Mouse (Mus musculus): ENCODE measurements around the gene Eef1a2.

Eef1a2 gene

GRCm38 (mm10) chr2:181158471-181158870 lies 1.7 kb upstream of the Eef1a2 start:
- DNase-seq (ENCODE audit: low spot score) = no peak

- no peak for DNase-seq (ENCODE audit: low spot score)
Measured at GRCm38 (mm10) chr2:181157716-181158302, 995 bp upstream of the Eef1a2 start.

GRCm38 (mm10) chr2:181157180-181157579 lies 366 bp upstream of the Eef1a2 start:
- DNase-seq (ENCODE audit: low spot score) = no peak

GRCm38 (mm10) chr2:181155801-181156200 lies 1.0 kb downstream of the Eef1a2 start:
- DNase-seq (ENCODE audit: low spot score) = no peak

GRCm38 (mm10) chr2:181154831-181155415 lies 1.9 kb downstream of the Eef1a2 start:
- no peak for DNase-seq (ENCODE audit: low spot score)

GRCm38 (mm10) chr2:181154361-181154760 lies 2.5 kb downstream of the Eef1a2 start:
- DNase-seq (ENCODE audit: low spot score) = no peak

- DNase-seq (ENCODE audit: low spot score) = peak; percentile 11
Measured at GRCm38 (mm10) chr2:181153837-181154236, 3.0 kb downstream of the Eef1a2 start.

GRCm38 (mm10) chr2:181153131-181153530 lies 3.7 kb downstream of the Eef1a2 start:
- no peak for DNase-seq (ENCODE audit: low spot score)

GRCm38 (mm10) chr2:181152701-181153100 lies 4.1 kb downstream of the Eef1a2 start:
- DNase-seq (ENCODE audit: low spot score) = no peak

- no peak for DNase-seq (ENCODE audit: low spot score)
Measured at GRCm38 (mm10) chr2:181150281-181150680, 6.5 kb downstream of the Eef1a2 start.

GRCm38 (mm10) chr2:181148318-181148955 lies 8.4 kb downstream of the Eef1a2 start:
- DNase-seq (ENCODE audit: low spot score) = no peak

- DNase-seq (ENCODE audit: low spot score) = no peak
Measured at GRCm38 (mm10) chr2:181147546-181148317, 9.1 kb downstream of the Eef1a2 start.

- DNase-seq (ENCODE audit: low spot score) = no peak
Measured at GRCm38 (mm10) chr2:181146976-181147545, 9.8 kb downstream of the Eef1a2 start.

- DNase-seq (ENCODE audit: low spot score) = no peak
Measured at GRCm38 (mm10) chr2:181144675-181145074, 12.1 kb downstream of the Eef1a2 start.

GRCm38 (mm10) chr2:181143509-181144276 lies 13.1 kb downstream of the Eef1a2 start:
- DNase-seq (ENCODE audit: low spot score) = no peak

- no peak for DNase-seq (ENCODE audit: low spot score)
Measured at GRCm38 (mm10) chr2:181142703-181143135, 14.1 kb downstream of the Eef1a2 start.

GRCm38 (mm10) chr2:181139641-181140193 lies 17.1 kb downstream of the Eef1a2 start:
- DNase-seq (ENCODE audit: low spot score) = no peak

GRCm38 (mm10) chr2:181136934-181137333 lies 19.9 kb downstream of the Eef1a2 start:
- no peak for DNase-seq (ENCODE audit: low spot score)

GRCm38 (mm10) chr2:181135446-181135818 lies 21.4 kb downstream of the Eef1a2 start:
- no peak for DNase-seq (ENCODE audit: low spot score)

- no peak for DNase-seq (ENCODE audit: low spot score)
Measured at GRCm38 (mm10) chr2:181134591-181135445, 22.0 kb downstream of the Eef1a2 start, which contains the start of gene Kcnq2. TSS of gene Kcnq2 (minus strand) at chr2:181135300.
